Mouse (Mus musculus) frontal cortex, adult 2 months (tissue): ENCODE results near the gene Olfr698. TPM values are rescaled to one million over a fixed set of nuclear protein-coding genes. Genes with fewer than 3 reads are reported as not detected.
"Not testable (repeated sequence)": the region's sequence is repeated elsewhere in the genome, so short reads cannot be mapped to it uniquely, and the experiment has no call there.

Experiments
- DNase-seq, 2 experiments: peaks; one replicate each; pipeline ENCODE4 v3.0.0; 2022; ENCODE audit warnings: low spot score in 1 of 2; ENCODE audit errors: extremely low spot score in 1 of 2
- polyA plus RNA-seq: library from polyadenylated mRNA; depleted of rRNA; stranded (reverse); fragments of >200 nt; gene quantifications from 2 replicates; pipeline ENCODE4 v1.2.3, GENCODE M21; 2012; rRNA removed

Olfr698 gene
- polyA plus RNA-seq = not detected in 2 replicates

- DNase-seq = no peak
These were observed at the start of gene Olfr698 for GRCm38 (mm10) chr7:106755297-106755696. Gene Olfr698, minus strand, starts transcription at chr7:106755397.

- DNase-seq = no peak
These were observed 37.9 kb upstream of the Olfr698 start, which contains the start of gene Olfr699 for GRCm38 (mm10) chr7:106793098-106793497. Gene Olfr699, minus strand, starts transcription at chr7:106793198.

- DNase-seq = peak in 1 of 2 experiments; percentile 2
These were observed 33.1 kb upstream of the Olfr698 start for GRCm38 (mm10) chr7:106788330-106788729.

GRCm38 (mm10) chr7:106761008-106761407 is 5.8 kb upstream of the Olfr698 start:
- DNase-seq = not testable (repeated sequence)

- DNase-seq = no peak
These were observed 3.6 kb upstream of the Olfr698 start for GRCm38 (mm10) chr7:106758800-106759199.

GRCm38 (mm10) chr7:106745811-106746210 is 9.4 kb downstream of the Olfr698 start:
- DNase-seq = no peak

GRCm38 (mm10) chr7:106742343-106742742 is 12.9 kb downstream of the Olfr698 start, which contains the start of gene Olfr697:
Gene Olfr697, minus strand, starts transcription at chr7:106742443.
- DNase-seq = no peak

- no peak for DNase-seq
These were observed 18.2 kb downstream of the Olfr698 start for GRCm38 (mm10) chr7:106737028-106737427.

GRCm38 (mm10) chr7:106733717-106734116 is 21.5 kb downstream of the Olfr698 start:
- no peak for DNase-seq

- DNase-seq = not testable (repeated sequence)
These were observed 29.5 kb downstream of the Olfr698 start for GRCm38 (mm10) chr7:106725654-106726053.

GRCm38 (mm10) chr7:106716296-106716695 is 38.9 kb downstream of the Olfr698 start, which contains the start of gene Olfr695:
Gene Olfr695, minus strand, starts transcription at chr7:106716396.
- DNase-seq = no peak

- DNase-seq = no peak
These were observed 43.7 kb downstream of the Olfr698 start for GRCm38 (mm10) chr7:106711463-106711862.

- DNase-seq = not testable (repeated sequence)
These were observed 47.5 kb downstream of the Olfr698 start for GRCm38 (mm10) chr7:106707705-106708104.

Other genes starting within 250 kb of the Olfr698 start
- not detected in 2 replicates for gene Olfr693, start 74.8 kb downstream of the Olfr698 start, polyA plus RNA-seq
- not detected in 2 replicates for gene Olfr694, start 63.6 kb downstream of the Olfr698 start, polyA plus RNA-seq
- 0.02 TPM in 1 of 2 replicates, not detected in the other for gene Olfr695, start 39.0 kb downstream of the Olfr698 start, polyA plus RNA-seq
- gene Olfr697, start 13.0 kb downstream of the Olfr698 start, polyA plus RNA-seq = not detected in 2 replicates
- gene Olfr699, start 37.8 kb upstream of the Olfr698 start, polyA plus RNA-seq = not detected in 2 replicates
- gene Olfr700, start 53.4 kb upstream of the Olfr698 start, polyA plus RNA-seq = not detected in 2 replicates
- gene Olfr701, start 58.7 kb upstream of the Olfr698 start, polyA plus RNA-seq = not detected in 2 replicates
- not detected in 2 replicates for gene Olfr702, start 78.5 kb upstream of the Olfr698 start, polyA plus RNA-seq
- not detected in 2 replicates for gene Olfr703, start 88.0 kb upstream of the Olfr698 start, polyA plus RNA-seq
- gene Olfr704, start 107.8 kb upstream of the Olfr698 start, polyA plus RNA-seq = not detected in 2 replicates
- not detected in 2 replicates for gene Olfr705, start 121.5 kb upstream of the Olfr698 start, polyA plus RNA-seq
- not detected in 2 replicates for gene Olfr706, start 132.8 kb upstream of the Olfr698 start, polyA plus RNA-seq
- gene Olfr707, start 145.8 kb upstream of the Olfr698 start, polyA plus RNA-seq = not detected in 2 replicates
- gene Olfr1532-ps1, start 152.6 kb upstream of the Olfr698 start, polyA plus RNA-seq = not detected in 2 replicates
- not detected in 2 replicates for gene Olfr709-ps1, start 176.8 kb upstream of the Olfr698 start, polyA plus RNA-seq
- gene Olfr710, start 192.9 kb upstream of the Olfr698 start, polyA plus RNA-seq = not detected in 2 replicates
- gene Olfr6, start 208.5 kb upstream of the Olfr698 start, polyA plus RNA-seq = not detected in 2 replicates
- gene Olfr711, start 220.1 kb upstream of the Olfr698 start, polyA plus RNA-seq = not detected in 2 replicates